Mouse (Mus musculus) limb, embryonic 14.5 days (tissue): ENCODE data around the gene Mitf. TPM values are rescaled to one million over a fixed set of nuclear protein-coding genes. Genes with fewer than 3 reads are reported as not detected.

ENCODE experiments used
- ATAC-seq: fragments of 200-750 bp; cut with Nextera tagmentation; 2 replicates; pipeline ENCODE4 v1.8.0; 2017; ENCODE audit warnings: low read depth, moderate number of reproducible peaks, moderate TSS enrichment; ENCODE audit not compliant: low FRiP score
- DNase-seq: peaks from one replicate; pipeline ENCODE4 v3.0.0-alpha.2; 2015; ENCODE audit warnings: low spot score
- H3K27ac ChIP-seq: fragments of 300-500 bp; sonication (generic); replicated peaks from 2 replicates; pipeline ENCODE4 v1.5.1; 2014; ENCODE audit warnings: low read depth, mild to moderate bottlenecking, low read length, moderate library complexity, mixed read lengths
- H3K27me3 ChIP-seq: fragments of 300-500 bp; sonication (generic); 2 replicates; pipeline ENCODE4 v1.6.1; 2014; ENCODE audit warnings: low read length, mixed read lengths; ENCODE audit not compliant: control insufficient read depth, insufficient read depth
- H3K36me3 ChIP-seq: fragments of 300-500 bp; sonication (generic); 2 replicates; pipeline ENCODE4 v1.6.1; 2014; ENCODE audit warnings: mild to moderate bottlenecking, low read length, moderate library complexity, mixed read lengths; ENCODE audit not compliant: control insufficient read depth, insufficient read depth
- H3K4me1 ChIP-seq: fragments of 300-500 bp; sonication (generic); 2 replicates; pipeline ENCODE4 v1.6.1; 2014; ENCODE audit warnings: antibody characterized with exemption, low read length, mixed read lengths; ENCODE audit not compliant: control insufficient read depth, insufficient read depth
- H3K4me2 ChIP-seq: fragments of 300-500 bp; sonication (generic); replicated peaks from 2 replicates; pipeline ENCODE4 v1.6.1; 2014; ENCODE audit warnings: low read depth, mild to moderate bottlenecking, low read length, moderate library complexity; ENCODE audit not compliant: severe bottlenecking
- H3K4me3 ChIP-seq: fragments of 300-500 bp; sonication (generic); replicated peaks from 2 replicates; pipeline ENCODE4 v1.5.1; 2014; ENCODE audit warnings: low read length
- H3K9ac ChIP-seq: fragments of 300-500 bp; sonication (generic); 2 replicates; pipeline ENCODE4 v1.6.1; 2014; ENCODE audit warnings: mild to moderate bottlenecking, low read depth, low read length, moderate library complexity; ENCODE audit not compliant: severe bottlenecking
- H3K9me3 ChIP-seq: fragments of 300-500 bp; sonication (generic); 2 replicates; pipeline ENCODE4 v1.6.1; 2016; ENCODE audit warnings: low read length; ENCODE audit not compliant: control insufficient read depth
- POLR2A ChIP-seq: fragments of 200-500 bp; IDR thresholded peaks from 2 replicates; pipeline ENCODE4 v1.8.0; 2012; ENCODE audit warnings: inconsistent platforms, mild to moderate bottlenecking, moderate library complexity, borderline replicate concordance; ENCODE audit not compliant: insufficient read depth, insufficient read length; ENCODE audit errors: extremely low read depth
- WGBS: fragments of 180-500 bp; shearing (Covaris S2); extraction: QIAGEN DNeasy Blood & Tissue Kit; methylation state at CpG from one replicate; pipeline ENCODE4 v1.1.7; 2014; 5-methylcytosine and 5-hydroxymethylcytosine counted together
- polyA plus RNA-seq, 2 experiments: library from polyadenylated mRNA; depleted of rRNA in 1 of 2; stranded (reverse) in 1 of 2; unstranded in 1 of 2; fragments of >200 nt; fragmentation: Nextera tagmentation in 1 of 2; extraction: Ambion mirVana in 1 of 2; gene quantifications; 2 replicates each; pipeline versions ENCODE4 v1.2.1 to v1.2.3; 2012 to 2014

Mitf gene
- polyA plus RNA-seq, 2 experiments: 2.9 to 3.6 TPM

GRCm38 (mm10) chr6:97832501-97832900 is 25.6 kb downstream of the Mitf start:
- DNase-seq (no peak), ATAC-seq (no peak)
- 89% methylated on average over 4 of the region's 4 CpGs for WGBS
- H3K9me3 ChIP-seq: no peaks in the 10 kb centered on the region
- peaks cover 18% of the 10 kb centered on the region for H3K4me1 ChIP-seq
- no peaks in the 10 kb centered on the region for H3K27me3 ChIP-seq
- no peak overlapping the region for H3K4me2 ChIP-seq
- no peak overlapping the region for H3K27ac ChIP-seq
- no peak for TF ChIP-seq POLR2A
- no peak overlapping the region for H3K9ac ChIP-seq
- no peaks in the 10 kb centered on the region for H3K36me3 ChIP-seq
- H3K4me3 ChIP-seq: no peak overlapping the region

- Histone ChIP-seq H3K4me2 (no peak overlapping the region), H3K9me3 (no peaks in the 10 kb centered on the region), H3K9ac (no peak overlapping the region), H3K4me3 (no peak overlapping the region), H3K27me3 (no peaks in the 10 kb centered on the region), H3K4me1 (no peaks in the 10 kb centered on the region), H3K27ac (no peak overlapping the region), H3K36me3 (no peaks in the 10 kb centered on the region)
- TF ChIP-seq POLR2A: no peak
- DNase-seq: no peak
- ATAC-seq: no peak
- 68% methylated on average over 7 of the region's 7 CpGs for WGBS
Measured at GRCm38 (mm10) chr6:97836176-97836575, 29.3 kb downstream of the Mitf start.

GRCm38 (mm10) chr6:97837711-97838110 is 30.9 kb downstream of the Mitf start:
- DNase-seq (no peak), ATAC-seq (no peak)
- no peak overlapping the region for H3K4me2 ChIP-seq
- H3K27ac ChIP-seq: no peak overlapping the region
- TF ChIP-seq POLR2A: no peak
- no peaks in the 10 kb centered on the region for H3K36me3 ChIP-seq
- H3K27me3 ChIP-seq: no peaks in the 10 kb centered on the region
- H3K4me3 ChIP-seq: no peak overlapping the region
- H3K9ac ChIP-seq: no peak overlapping the region
- no peaks in the 10 kb centered on the region for H3K4me1 ChIP-seq
- no peaks in the 10 kb centered on the region for H3K9me3 ChIP-seq

- no peak for ATAC-seq
Measured at GRCm38 (mm10) chr6:97839568-97839967, 32.7 kb downstream of the Mitf start.

GRCm38 (mm10) chr6:97844112-97844511 is 37.3 kb downstream of the Mitf start:
- DNase-seq (no peak), ATAC-seq (no peak)
- Histone ChIP-seq H3K27ac (no peak overlapping the region), H3K36me3 (no peaks in the 10 kb centered on the region), H3K4me3 (no peak overlapping the region), H3K9ac (no peak overlapping the region), H3K4me1 (peaks cover 7% of the 10 kb centered on the region; the same call in 1 of the 2 replicates), H3K4me2 (no peak overlapping the region), H3K9me3 (no peaks in the 10 kb centered on the region), H3K27me3 (no peaks in the 10 kb centered on the region)
- no peak for TF ChIP-seq POLR2A
- 63% methylated on average over 3 of the region's 3 CpGs for WGBS

More at GRCm38 (mm10) chr6:97839568-97839967, 32.7 kb downstream of the Mitf start:
- Histone ChIP-seq H3K4me2 (no peak overlapping the region), H3K9me3 (no peaks in the 10 kb centered on the region), H3K27ac (no peak overlapping the region), H3K4me3 (no peak overlapping the region), H3K36me3 (no peaks in the 10 kb centered on the region), H3K9ac (no peak overlapping the region), H3K4me1 (no peaks in the 10 kb centered on the region), H3K27me3 (no peaks in the 10 kb centered on the region)
- no peak for DNase-seq
- no peak for TF ChIP-seq POLR2A
